Mouse (Mus musculus): ENCODE data around the gene Klf13. TPM values are rescaled to one million over a fixed set of nuclear protein-coding genes. Genes with fewer than 3 reads are reported as not detected.
A peak's percentile ranks its signal among the peaks of the same experiment; 100 is the strongest.

Klf13 gene
- total RNA-seq, 2 experiments from 2014 or later = 168 to 175 TPM

- intact Hi-C loops (cut with DNase I) = no loop called here
- DNase-seq (ENCODE audit: low spot score in 2 of 2) = no peak
Measured at GRCm38 (mm10) chr7:63952077-63952898, 13.6 kb upstream of the Klf13 start.

GRCm38 (mm10) chr7:63950931-63951607, 12.4 kb upstream of the Klf13 start:
- DNase-seq (ENCODE audit: low spot score in 2 of 2) = peak in 1 of 2 experiments; percentile 74
- intact Hi-C loops (cut with DNase I) = no loop called here

- intact Hi-C loops (cut with DNase I) = no loop called here
- no peak for DNase-seq (ENCODE audit: low spot score in 2 of 2)
Measured at GRCm38 (mm10) chr7:63949176-63949575, 10.5 kb upstream of the Klf13 start.

- intact Hi-C loops (cut with DNase I) = no loop called here
- DNase-seq (ENCODE audit: low spot score in 2 of 2) = no peak
Measured at GRCm38 (mm10) chr7:63947514-63948487, 9.1 kb upstream of the Klf13 start.

- DNase-seq (ENCODE audit: low spot score in 2 of 2) = no peak
- intact Hi-C loops (cut with DNase I) = no loop called here
Measured at GRCm38 (mm10) chr7:63943946-63944345, 5.2 kb upstream of the Klf13 start.

GRCm38 (mm10) chr7:63941501-63941900, 2.8 kb upstream of the Klf13 start:
- no peak for DNase-seq (ENCODE audit: low spot score in 2 of 2)
- intact Hi-C loops (cut with DNase I) = no loop called here

GRCm38 (mm10) chr7:63941050-63941449, 2.3 kb upstream of the Klf13 start:
- DNase-seq (ENCODE audit: low spot score in 2 of 2) = no peak
- intact Hi-C loops (cut with DNase I) = no loop called here

- intact Hi-C loops (cut with DNase I) = no loop called here
- no peak for DNase-seq (ENCODE audit: low spot score in 2 of 2)
Measured at GRCm38 (mm10) chr7:63940321-63940720, 1.6 kb upstream of the Klf13 start.

- peak; percentile 60 to 66 for DNase-seq (ENCODE audit: low spot score in 2 of 2)
- intact Hi-C loops (cut with DNase I) = loop anchor here (2.0 to 5.0 kb wide), 4 partner anchors 43 to 223 kb away; no protein-coding TSS in a partner anchor
Measured at GRCm38 (mm10) chr7:63939397-63939951, 759 bp upstream of the Klf13 start.

- intact Hi-C loops (cut with DNase I) = loop anchor here (2.0 to 5.0 kb wide), 4 partner anchors 41 to 224 kb away; no protein-coding TSS in a partner anchor
- DNase-seq (ENCODE audit: low spot score in 2 of 2) = peak; percentile 73 to 78
Measured at GRCm38 (mm10) chr7:63938066-63938913, 425 bp downstream of the Klf13 start.

GRCm38 (mm10) chr7:63937236-63938065, 1.3 kb downstream of the Klf13 start:
- DNase-seq (ENCODE audit: low spot score in 2 of 2) = peak; percentile 58 to 65
- intact Hi-C loops (cut with DNase I) = loop anchor here (2.0 to 5.0 kb wide), 6 partner anchors 41 to 225 kb away; no protein-coding TSS in a partner anchor

- intact Hi-C loops (cut with DNase I) = loop anchor here (2.0 to 5.0 kb wide), 4 partner anchors 82 to 225 kb away; no protein-coding TSS in a partner anchor
- no peak for DNase-seq (ENCODE audit: low spot score in 2 of 2)
Measured at GRCm38 (mm10) chr7:63936986-63937235, 1.8 kb downstream of the Klf13 start.

GRCm38 (mm10) chr7:63936188-63936985, 2.3 kb downstream of the Klf13 start:
- intact Hi-C loops (cut with DNase I) = loop anchor here (2.0 to 5.0 kb wide), 4 partner anchors 82 to 226 kb away; no protein-coding TSS in a partner anchor
- peak; percentile 76 to 83 for DNase-seq (ENCODE audit: low spot score in 2 of 2)

GRCm38 (mm10) chr7:63935809-63936187, 2.9 kb downstream of the Klf13 start:
- DNase-seq (ENCODE audit: low spot score in 2 of 2) = peak in 1 of 2 experiments; percentile 46
- intact Hi-C loops (cut with DNase I) = loop anchor here (2.0 to 5.0 kb wide), 4 partner anchors 81 to 227 kb away; no protein-coding TSS in a partner anchor

- intact Hi-C loops (cut with DNase I) = no loop called here
- DNase-seq (ENCODE audit: low spot score in 2 of 2) = no peak
Measured at GRCm38 (mm10) chr7:63934530-63934929, 4.2 kb downstream of the Klf13 start.

- intact Hi-C loops (cut with DNase I) = no loop called here
- no peak for DNase-seq (ENCODE audit: low spot score in 2 of 2)
Measured at GRCm38 (mm10) chr7:63933905-63934304, 4.8 kb downstream of the Klf13 start.

GRCm38 (mm10) chr7:63932461-63932860, 6.3 kb downstream of the Klf13 start:
- DNase-seq (ENCODE audit: low spot score in 2 of 2) = no peak
- intact Hi-C loops (cut with DNase I) = no loop called here

Data from left cerebral cortex, postnatal 14 days (tissue).